Mouse (Mus musculus): ENCODE data around the gene 9930104L06Rik. TPM values are rescaled to one million over a fixed set of nuclear protein-coding genes. Genes with fewer than 3 reads are reported as not detected.
A peak's percentile ranks its signal among the peaks of the same experiment; 100 is the strongest.

Gene 9930104L06Rik
- polyA plus RNA-seq, 1 experiment from 2014 or later = 4.9 TPM

- peaks cover 62% of the 10 kb centered on the region for H3K27me3 ChIP-seq (ENCODE audit: control insufficient read depth, insufficient read depth, low read length)
- DNase-seq = no peak
- H3K36me3 ChIP-seq (ENCODE audit: control insufficient read depth, insufficient read depth, low read length) = no peaks in the 10 kb centered on the region
- H3K4me3 ChIP-seq (replicated peaks; ENCODE audit: low read depth, low read length) = no peak overlapping the region
- no peak overlapping the region for H3K4me2 ChIP-seq (ENCODE audit: low read length)
- H3K4me1 ChIP-seq (ENCODE audit: control insufficient read depth, insufficient read depth, low read length) = peaks cover 9% of the 10 kb centered on the region; the same call in 1 of the 2 replicates
- H3K9me3 ChIP-seq (ENCODE audit: control insufficient read depth, low read length) = no peaks in the 10 kb centered on the region
- WGBS = 15% methylated on average over 9 of the region's 9 CpGs
- H3K9ac ChIP-seq (replicated peaks; ENCODE audit: low read length) = no peak overlapping the region
- ATAC-seq (ENCODE audit: low FRiP score, low TSS enrichment) = no peak
- H3K27ac ChIP-seq (replicated peaks; ENCODE audit: low read depth, low read length) = no peak overlapping the region
Measured at GRCm38 (mm10) chr4:124983893-124984526, 47.2 kb downstream of the 9930104L06Rik start.

GRCm38 (mm10) chr4:124984871-124985670 is 48.2 kb downstream of the 9930104L06Rik start:
- Histone ChIP-seq H3K9me3 (ENCODE audit: control insufficient read depth, low read length) (no peaks in the 10 kb centered on the region), H3K36me3 (ENCODE audit: control insufficient read depth, insufficient read depth, low read length) (no peaks in the 10 kb centered on the region), H3K4me1 (ENCODE audit: control insufficient read depth, insufficient read depth, low read length) (peaks cover 10% of the 10 kb centered on the region; the same call in 1 of the 2 replicates), H3K27ac (replicated peaks; ENCODE audit: low read depth, low read length) (no peak overlapping the region), H3K27me3 (ENCODE audit: control insufficient read depth, insufficient read depth, low read length) (peaks cover 64% of the 10 kb centered on the region), H3K4me2 (ENCODE audit: low read length) (no peak overlapping the region), H3K9ac (replicated peaks; ENCODE audit: low read length) (no peak overlapping the region), H3K4me3 (replicated peaks; ENCODE audit: low read depth, low read length) (no peak overlapping the region)
- ATAC-seq (ENCODE audit: low FRiP score, low TSS enrichment) = no peak
- 9% methylated on average over 18 of the region's 18 CpGs for WGBS
- no peak for DNase-seq

GRCm38 (mm10) chr4:124985671-124986602 is 49.1 kb downstream of the 9930104L06Rik start, which contains the start of gene Rspo1:
TSS of gene Rspo1 (plus strand) at chr4:124986430.
- Histone ChIP-seq H3K4me1 (ENCODE audit: control insufficient read depth, insufficient read depth, low read length) (peaks cover 14% of the 10 kb centered on the region; the same call in 1 of the 2 replicates), H3K9me3 (ENCODE audit: control insufficient read depth, low read length) (no peaks in the 10 kb centered on the region), H3K27me3 (ENCODE audit: control insufficient read depth, insufficient read depth, low read length) (peaks cover 64% of the 10 kb centered on the region), H3K36me3 (ENCODE audit: control insufficient read depth, insufficient read depth, low read length) (no peaks in the 10 kb centered on the region), H3K27ac (replicated peaks; ENCODE audit: low read depth, low read length) (no peak within 1 kb of the TSS), H3K4me2 (ENCODE audit: low read length) (peak within 1 kb of the TSS; percentile 56), H3K9ac (replicated peaks; ENCODE audit: low read length) (peak within 1 kb of the TSS; percentile 36; the same call in 1 of the 2 replicates), H3K4me3 (replicated peaks; ENCODE audit: low read depth, low read length) (peak within 1 kb of the TSS; percentile 32)
- DNase-seq (no peak), ATAC-seq (ENCODE audit: low FRiP score, low TSS enrichment) (no peak)
- 1% methylated on average over 48 of the region's 62 CpGs for WGBS

GRCm38 (mm10) chr4:124986739-124987710 is 50.2 kb downstream of the 9930104L06Rik start:
- no peak for DNase-seq
- H3K9me3 ChIP-seq (ENCODE audit: control insufficient read depth, low read length) = no peaks in the 10 kb centered on the region
- H3K4me1 ChIP-seq (ENCODE audit: control insufficient read depth, insufficient read depth, low read length) = peaks cover 14% of the 10 kb centered on the region; the same call in 1 of the 2 replicates
- 4% methylated on average over 51 of the region's 51 CpGs for WGBS
- no peak for ATAC-seq (ENCODE audit: low FRiP score, low TSS enrichment)
- peaks cover 64% of the 10 kb centered on the region for H3K27me3 ChIP-seq (ENCODE audit: control insufficient read depth, insufficient read depth, low read length)
- no peaks in the 10 kb centered on the region for H3K36me3 ChIP-seq (ENCODE audit: control insufficient read depth, insufficient read depth, low read length)
- peak overlapping the region; percentile 56 for H3K4me2 ChIP-seq (ENCODE audit: low read length)
- peak overlapping the region; percentile 32 for H3K4me3 ChIP-seq (replicated peaks; ENCODE audit: low read depth, low read length)
- no peak overlapping the region for H3K27ac ChIP-seq (replicated peaks; ENCODE audit: low read depth, low read length)
- peak overlapping the region; percentile 36; the same call in 1 of the 2 replicates for H3K9ac ChIP-seq (replicated peaks; ENCODE audit: low read length)

- DNase-seq (no peak), ATAC-seq (ENCODE audit: low FRiP score, low TSS enrichment) (no peak)
- Histone ChIP-seq H3K9me3 (ENCODE audit: control insufficient read depth, low read length) (no peaks in the 10 kb centered on the region), H3K4me1 (ENCODE audit: control insufficient read depth, insufficient read depth, low read length) (peaks cover 14% of the 10 kb centered on the region; the same call in 1 of the 2 replicates), H3K27ac (replicated peaks; ENCODE audit: low read depth, low read length) (no peak overlapping the region), H3K4me3 (replicated peaks; ENCODE audit: low read depth, low read length) (no peak overlapping the region), H3K9ac (replicated peaks; ENCODE audit: low read length) (no peak overlapping the region), H3K36me3 (ENCODE audit: control insufficient read depth, insufficient read depth, low read length) (no peaks in the 10 kb centered on the region), H3K4me2 (ENCODE audit: low read length) (no peak overlapping the region), H3K27me3 (ENCODE audit: control insufficient read depth, insufficient read depth, low read length) (peaks cover 60% of the 10 kb centered on the region)
- WGBS = 13% methylated on average over 10 of the region's 10 CpGs
Measured at GRCm38 (mm10) chr4:124987711-124988097, 50.9 kb downstream of the 9930104L06Rik start.

- Histone ChIP-seq H3K27me3 (ENCODE audit: control insufficient read depth, insufficient read depth, low read length) (peaks cover 58% of the 10 kb centered on the region), H3K36me3 (ENCODE audit: control insufficient read depth, insufficient read depth, low read length) (no peaks in the 10 kb centered on the region), H3K27ac (replicated peaks; ENCODE audit: low read depth, low read length) (no peak overlapping the region), H3K9ac (replicated peaks; ENCODE audit: low read length) (no peak overlapping the region), H3K9me3 (ENCODE audit: control insufficient read depth, low read length) (no peaks in the 10 kb centered on the region), H3K4me3 (replicated peaks; ENCODE audit: low read depth, low read length) (no peak overlapping the region), H3K4me1 (ENCODE audit: control insufficient read depth, insufficient read depth, low read length) (peaks cover 14% of the 10 kb centered on the region; the same call in 1 of the 2 replicates), H3K4me2 (ENCODE audit: low read length) (no peak overlapping the region)
- 23% methylated on average over 9 of the region's 9 CpGs for WGBS
- ATAC-seq (ENCODE audit: low FRiP score, low TSS enrichment) = no peak
- no peak for DNase-seq
Measured at GRCm38 (mm10) chr4:124988382-124988781, 51.5 kb downstream of the 9930104L06Rik start.

GRCm38 (mm10) chr4:124989787-124990253 is 53.0 kb downstream of the 9930104L06Rik start:
- Histone ChIP-seq H3K27me3 (ENCODE audit: control insufficient read depth, insufficient read depth, low read length) (peaks cover 43% of the 10 kb centered on the region), H3K9ac (replicated peaks; ENCODE audit: low read length) (no peak overlapping the region), H3K4me2 (ENCODE audit: low read length) (peak overlapping the region; percentile 37), H3K36me3 (ENCODE audit: control insufficient read depth, insufficient read depth, low read length) (no peaks in the 10 kb centered on the region), H3K4me3 (replicated peaks; ENCODE audit: low read depth, low read length) (no peak overlapping the region), H3K27ac (replicated peaks; ENCODE audit: low read depth, low read length) (no peak overlapping the region), H3K4me1 (ENCODE audit: control insufficient read depth, insufficient read depth, low read length) (peaks cover 14% of the 10 kb centered on the region; the same call in 1 of the 2 replicates), H3K9me3 (ENCODE audit: control insufficient read depth, low read length) (no peaks in the 10 kb centered on the region)
- no peak for ATAC-seq (ENCODE audit: low FRiP score, low TSS enrichment)
- DNase-seq = no peak
- WGBS = 3% methylated on average over 20 of the region's 20 CpGs

Data from midbrain, embryonic 14.5 days (tissue).